Comparison of ENCODE assay signal across 8 mouse cellular contexts in genomic region chr17:28141771-28142699, GRCm38 (mm10). TPM values are rescaled to one million over a fixed set of nuclear protein-coding genes. Genes with fewer than 3 reads are reported as not detected.
DNase-seq lines count a peak whose midpoint lies in the region; ATAC-seq and TF ChIP-seq lines count a peak whose summit lies in the region.

TSS of gene Scube3 (plus strand) at chr17:28142141.

- H3K36me3 ChIP-seq in kidney, embryonic 15.5 days: no peaks in the 10 kb centered on the region
- H3K36me3 ChIP-seq in forebrain, embryonic 15.5 days: no peaks in the 10 kb centered on the region
- no peaks in the 10 kb centered on the region for H3K36me3 ChIP-seq in limb, embryonic 14.5 days (ENCODE audit: control insufficient read depth, insufficient read depth, low read length)

- H3K9me3 ChIP-seq in kidney, embryonic 15.5 days (replicated peaks): no peaks in the 10 kb centered on the region
- H3K9me3 ChIP-seq in forebrain, embryonic 15.5 days: no peaks in the 10 kb centered on the region
- no peaks in the 10 kb centered on the region for H3K9me3 ChIP-seq in limb, embryonic 14.5 days (ENCODE audit: control insufficient read depth, low read length)

- ATAC-seq in kidney, embryonic 15.5 days (replicated peaks; ENCODE audit: low FRiP score): peak; percentile 23
- peak; percentile 58 for ATAC-seq in forebrain, embryonic 15.5 days (replicated peaks)
- peak; percentile 56; the same call in 1 of the 2 replicates for ATAC-seq in limb, embryonic 14.5 days (ENCODE audit: low FRiP score, low read depth)

- peak within 1 kb of the TSS; percentile 73 for H3K4me3 ChIP-seq in kidney, embryonic 15.5 days (replicated peaks)
- peak within 1 kb of the TSS; percentile 87 for H3K4me3 ChIP-seq in forebrain, embryonic 15.5 days
- peak within 1 kb of the TSS; percentile 77 for H3K4me3 ChIP-seq in limb, embryonic 14.5 days (replicated peaks; ENCODE audit: low read length)
- peak within 1 kb of the TSS; percentile 60 for H3K4me3 ChIP-seq in olfactory bulb, adult 2 months (ENCODE audit: insufficient read depth, low read depth, low read length)

- peaks cover 17% of the 10 kb centered on the region for H3K27me3 ChIP-seq in kidney, embryonic 15.5 days
- H3K27me3 ChIP-seq in forebrain, embryonic 15.5 days: no peaks in the 10 kb centered on the region
- H3K27me3 ChIP-seq in limb, embryonic 14.5 days (ENCODE audit: control insufficient read depth, insufficient read depth, low read length): no peaks in the 10 kb centered on the region

- peak within 1 kb of the TSS; percentile 95 for H3K4me2 ChIP-seq in kidney, embryonic 15.5 days
- peak within 1 kb of the TSS; percentile 90 for H3K4me2 ChIP-seq in forebrain, embryonic 15.5 days (replicated peaks)
- peak within 1 kb of the TSS; percentile 93 for H3K4me2 ChIP-seq in limb, embryonic 14.5 days (replicated peaks; ENCODE audit: low read depth, low read length, severe bottlenecking)

- H3K27ac ChIP-seq in kidney, embryonic 15.5 days: peak within 1 kb of the TSS; percentile 91
- H3K27ac ChIP-seq in forebrain, embryonic 15.5 days (replicated peaks): peak within 1 kb of the TSS; percentile 89
- peak within 1 kb of the TSS; percentile 83 for H3K27ac ChIP-seq in limb, embryonic 14.5 days (replicated peaks; ENCODE audit: low read depth, low read length)
- no peak within 1 kb of the TSS; the same call in 1 of the 2 replicates for H3K27ac ChIP-seq in olfactory bulb, adult 2 months (ENCODE audit: insufficient read depth, low read depth, low read length)

- peak within 1 kb of the TSS; percentile 84 for H3K9ac ChIP-seq in kidney, embryonic 15.5 days
- peak within 1 kb of the TSS; percentile 79 for H3K9ac ChIP-seq in forebrain, embryonic 15.5 days (replicated peaks)
- peak within 1 kb of the TSS; percentile 83 for H3K9ac ChIP-seq in limb, embryonic 14.5 days (ENCODE audit: low read depth, low read length, severe bottlenecking)

- no peak for TF ChIP-seq CTCF in olfactory bulb, adult 2 months (IDR thresholded peaks at IDR 0.05; ENCODE audit: insufficient read depth, low read depth, low read length)

- no peak for DNase-seq in kidney, postnatal 25 days
- peak; percentile 32 to 36 for DNase-seq in adrenal gland, adult 18-20 months (ENCODE audit: low spot score in 2 of 2)
- DNase-seq in limb, embryonic 14.5 days (ENCODE audit: low spot score): peak; percentile 73
- no peak for DNase-seq in cerebellum, adult 8-10 months
- DNase-seq in lung, adult 18-20 months: no peak

- under 1% methylated on average over 58 of the region's 97 CpGs for WGBS in kidney, embryonic 15.5 days
- under 1% methylated on average over 93 of the region's 97 CpGs for whole genome bisulfite sequencing in forebrain, embryonic 15.5 days
- WGBS in limb, embryonic 14.5 days: under 1% methylated on average over 54 of the region's 97 CpGs
- WGBS in olfactory bulb, adult 2 months: under 1% methylated on average over 93 of the region's 97 CpGs

- 0 out of 2 replicates have a peak, but pooled peaks have one; percentile 28 for TF ChIP-seq POLR2A in limb, embryonic 14.5 days (IDR thresholded peaks at IDR 0.05; ENCODE audit: borderline replicate concordance, extremely low read depth, insufficient read depth, insufficient read length)
- TF ChIP-seq POLR2A in olfactory bulb, adult 2 months (IDR thresholded peaks at IDR 0.05; ENCODE audit: insufficient read depth, low read depth, low read length): no peak

- peaks cover 75% of the 10 kb centered on the region for H3K4me1 ChIP-seq in kidney, embryonic 15.5 days
- peaks cover 56% of the 10 kb centered on the region for H3K4me1 ChIP-seq in forebrain, embryonic 15.5 days
- peaks cover 46% of the 10 kb centered on the region for H3K4me1 ChIP-seq in limb, embryonic 14.5 days (ENCODE audit: control insufficient read depth, insufficient read depth, low read length)
- peaks cover 54% of the 10 kb centered on the region for H3K4me1 ChIP-seq in olfactory bulb, adult 2 months (ENCODE audit: control insufficient read depth, insufficient read depth, low read length)

RNA-seq across cellular contexts. Expression of gene Scube3, which starts in this region (rescaled TPM):
- polyA plus RNA-seq in kidney, embryonic 15.5 days (2015; fragmentation: Nextera tagmentation; extraction: Ambion mirVana): 17.7 and 19.2 TPM in 2 replicates
- 1 to 10 TPM; 4.8 to 9.3 TPM for total RNA-seq in adrenal gland, adult 18-20 months (2021)
- 3.9 and 4.2 TPM in 2 replicates for polyA plus RNA-seq in forebrain, embryonic 15.5 days (2015; fragmentation: Nextera tagmentation; extraction: Ambion mirVana)
- polyA plus RNA-seq in limb, embryonic 14.5 days (2012; rRNA removed): 31.6 and 38.9 TPM in 2 replicates
- 10.5 and 11.3 TPM in 2 replicates for polyA plus RNA-seq in limb, embryonic 14.5 days (2014; fragmentation: Nextera tagmentation; extraction: Ambion mirVana)
- not detected in 2 replicates for polyA plus RNA-seq in olfactory bulb, adult 2 months (2012; ENCODE audit: insufficient read depth, insufficient read length, low replicate concordance, missing spikeins)

Comparison
In these comparisons a context has a peak if more than half of its experiments do, and no peak if none do; other contexts are left out.
1. DNase-seq: peak in adrenal gland, adult 18-20 months (2 of 2) and limb, embryonic 14.5 days (single experiment); none in kidney, postnatal 25 days (0 of 2), cerebellum, adult 8-10 months (single experiment) and lung, adult 18-20 months (0 of 2).
2. Peak in every context shown above with its lines, with median percentiles within 50 percentile points of each other: ATAC-seq, H3K4me2 ChIP-seq, H3K4me3 ChIP-seq and H3K9ac ChIP-seq.